Mouse (Mus musculus): ENCODE measurements around the gene Dnaja4. TPM values are rescaled to one million over a fixed set of nuclear protein-coding genes. Genes with fewer than 3 reads are reported as not detected.

The Dnaja4 gene
- total RNA-seq, 4 experiments from 2014 or later, result 39.8 to 61.1 (median 47.2) TPM

- DNase-seq (ENCODE audit: low spot score in 2 of 2), result no peak
These were observed 53.0 kb downstream of the Dnaja4 start for GRCm38 (mm10) chr9:54751684-54752083.

- DNase-seq (ENCODE audit: low spot score in 2 of 2), result no peak
These were observed 53.7 kb downstream of the Dnaja4 start for GRCm38 (mm10) chr9:54752201-54752943.

- no peak for DNase-seq (ENCODE audit: low spot score in 2 of 2)
These were observed 54.2 kb downstream of the Dnaja4 start for GRCm38 (mm10) chr9:54752944-54753295.

DNA sequence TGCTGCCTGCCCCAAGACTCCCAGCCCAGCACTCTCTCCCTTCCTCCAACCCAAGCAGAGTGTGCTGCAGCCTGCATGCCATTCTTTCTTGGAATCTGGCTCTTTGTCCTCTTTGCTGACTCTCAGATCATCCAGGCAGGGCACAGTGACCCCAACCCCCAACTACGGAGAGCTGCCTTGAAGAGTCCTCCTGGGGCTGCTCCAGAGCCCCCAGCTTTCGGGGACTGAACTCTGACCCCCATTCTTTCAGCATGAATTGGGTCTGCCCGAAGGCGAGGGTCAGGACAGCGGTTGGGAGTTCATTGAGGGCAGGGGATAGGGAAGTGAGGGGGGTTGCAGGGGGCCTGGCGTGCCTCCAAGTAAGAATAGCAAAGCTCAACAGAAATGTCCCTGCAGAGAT, 60.9 kb downstream of the Dnaja4 start:
- no peak for DNase-seq (ENCODE audit: low spot score in 2 of 2)

DNA sequence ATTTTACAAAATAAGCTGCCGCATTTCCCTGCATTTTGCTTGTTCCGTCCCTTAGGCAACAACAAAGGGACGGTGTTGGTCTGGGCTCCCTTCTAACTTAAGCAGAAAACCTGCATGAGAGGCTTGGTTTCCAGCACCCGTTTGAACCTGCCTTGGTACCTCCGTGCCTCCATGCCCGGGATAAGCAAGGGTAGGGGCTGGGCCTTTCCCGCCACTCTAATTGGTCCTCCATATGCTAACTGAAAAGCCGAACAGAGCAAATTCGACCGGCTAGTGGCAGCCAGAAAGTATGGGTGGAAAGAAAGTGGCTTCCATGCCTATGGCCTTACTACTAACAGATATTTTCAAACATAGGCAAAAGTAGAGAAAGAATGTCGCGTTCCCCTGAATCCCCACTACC, 65.4 kb downstream of the Dnaja4 start:
- DNase-seq (ENCODE audit: low spot score in 2 of 2), result no peak

GRCm38 (mm10) chr9:54764561-54765217, 66.0 kb downstream of the Dnaja4 start, which contains the start of gene Crabp1:
Gene Crabp1, plus strand, starts transcription at chr9:54764748.
- no peak for DNase-seq (ENCODE audit: low spot score in 2 of 2)

- no peak for DNase-seq (ENCODE audit: low spot score in 2 of 2)
These were observed 66.8 kb downstream of the Dnaja4 start for GRCm38 (mm10) chr9:54765336-54766085.

Small RNA genes within 50 kb of the gene (microRNA-seq; reads per million reads assigned to microRNA genes)
- gene Mir5710, result 0.32 to 2.8 reads per million in 2 experiments

Other genes with a start within 250 kb of the Dnaja4 start
- gene Dmxl2, start 197.2 kb upstream of the Dnaja4 start, total RNA-seq (2022), result 100 to 1,000 TPM; 184 to 220 (median 198) TPM
- not detected for gene Sh2d7, start 159.9 kb upstream of the Dnaja4 start, total RNA-seq (2022)
- gene Cib2, start 138.7 kb upstream of the Dnaja4 start, total RNA-seq (2022), result 10 to 100 TPM; 22.5 to 25.8 (median 24.4) TPM
- gene Idh3a, start 112.5 kb upstream of the Dnaja4 start, total RNA-seq (2022), result 100 to 1,000 TPM; 161 to 184 (median 169) TPM
- gene Acsbg1, start 37.0 kb upstream of the Dnaja4 start, total RNA-seq (2022), result 100 to 1,000 TPM; 101 to 114 (median 106) TPM
- 10 to 100 TPM; 56.4 to 59.6 (median 58.4) TPM for gene Wdr61, start 35.6 kb downstream of the Dnaja4 start, total RNA-seq (2022)
- 1 to 10 TPM in 2 of 4 experiments, not detected in 2; 1.0 to 1.3 TPM for gene Crabp1, start 65.9 kb downstream of the Dnaja4 start, total RNA-seq (2022)
- 10 to 100 TPM; 45.5 to 53.2 (median 51.0) TPM for gene Ireb2, start 164.9 kb downstream of the Dnaja4 start, total RNA-seq (2022)
- 1 to 10 TPM; 2.6 to 4.1 (median 3.2) TPM for gene Hykk, start 218.4 kb downstream of the Dnaja4 start, total RNA-seq (2022)